Mouse (Mus musculus): Measurements from ENCODE around the gene Lipa. TPM values are rescaled to one million over a fixed set of nuclear protein-coding genes. Genes with fewer than 3 reads are reported as not detected.
A peak's percentile ranks its signal among the peaks of the same experiment; 100 is the strongest.

The Lipa gene
- polyA plus RNA-seq, 1 experiment from 2014 or later, result 53.5 TPM

DNA sequence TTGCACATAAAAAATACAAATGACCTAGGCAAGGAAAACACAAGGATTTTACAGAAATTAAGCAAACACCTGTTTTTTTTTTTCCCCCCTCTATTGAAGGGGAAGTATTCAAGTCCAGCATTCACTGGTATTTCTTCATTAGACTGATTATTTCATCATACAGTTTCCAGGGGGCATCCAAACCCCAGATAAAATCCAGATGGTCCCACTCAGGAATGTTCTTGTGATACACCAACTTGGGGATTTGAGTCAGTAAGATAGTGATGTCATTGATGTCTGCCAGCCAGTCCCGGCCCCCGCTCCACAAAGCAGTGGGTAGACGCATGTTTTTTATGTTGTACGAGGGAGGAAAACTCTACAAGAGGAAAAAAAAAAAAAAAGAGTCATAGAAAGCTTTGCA, 33.4 kb downstream of the Lipa start:
- H3K27me3 ChIP-seq (ENCODE audit: control insufficient read depth, insufficient read depth, low read depth, low read length), result no peaks in the 10 kb centered on the region
- H3K4me2 ChIP-seq (ENCODE audit: low read depth, low read length), result no peak overlapping the region
- no peak overlapping the region for H3K9ac ChIP-seq (ENCODE audit: low read length)
- no peak for ATAC-seq (ENCODE audit: low read depth)
- H3K4me3 ChIP-seq (ENCODE audit: low read length), result no peak overlapping the region
- H3K36me3 ChIP-seq (ENCODE audit: control insufficient read depth, insufficient read depth, low read length), result peaks cover 3% of the 10 kb centered on the region
- 86% methylated on average over 4 of the region's 4 CpGs for WGBS
- no peak overlapping the region for H3K27ac ChIP-seq (ENCODE audit: low read length)
- H3K4me1 ChIP-seq (replicated peaks; ENCODE audit: control insufficient read depth, insufficient read depth, low read length), result no peaks in the 10 kb centered on the region
- H3K9me3 ChIP-seq (ENCODE audit: control insufficient read depth, low read length), result no peaks in the 10 kb centered on the region

DNA sequence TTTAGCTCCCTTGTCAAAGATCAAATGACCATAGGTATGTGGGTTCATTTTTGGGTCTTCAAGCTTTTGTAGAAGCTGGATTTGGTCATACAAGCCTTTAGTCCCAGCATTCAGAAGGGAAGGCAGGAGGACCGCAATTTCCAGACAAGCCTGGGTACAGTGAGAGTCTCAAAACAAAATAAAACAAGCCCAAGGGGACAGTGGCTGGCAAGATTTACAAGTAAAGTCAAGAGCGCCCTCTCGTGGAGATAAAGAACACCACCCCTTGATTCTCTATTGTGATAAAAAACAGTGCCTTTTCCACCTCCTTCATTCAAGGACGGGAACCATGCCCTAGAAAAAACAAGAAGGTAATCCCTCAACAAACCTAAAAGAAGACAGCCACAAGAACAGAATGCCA, 43.7 kb downstream of the Lipa start:
- Histone ChIP-seq H3K9me3 (ENCODE audit: control insufficient read depth, low read length) (no peaks in the 10 kb centered on the region), H3K36me3 (ENCODE audit: control insufficient read depth, insufficient read depth, low read length) (no peaks in the 10 kb centered on the region), H3K4me1 (replicated peaks; ENCODE audit: control insufficient read depth, insufficient read depth, low read length) (no peaks in the 10 kb centered on the region), H3K4me2 (ENCODE audit: low read depth, low read length) (no peak overlapping the region), H3K27ac (ENCODE audit: low read length) (no peak overlapping the region), H3K4me3 (ENCODE audit: low read length) (no peak overlapping the region), H3K9ac (ENCODE audit: low read length) (no peak overlapping the region), H3K27me3 (ENCODE audit: control insufficient read depth, insufficient read depth, low read depth, low read length) (no peaks in the 10 kb centered on the region)
- no peak for ATAC-seq (ENCODE audit: low read depth)
- 7% methylated on average over 4 of the region's 4 CpGs for WGBS

DNA sequence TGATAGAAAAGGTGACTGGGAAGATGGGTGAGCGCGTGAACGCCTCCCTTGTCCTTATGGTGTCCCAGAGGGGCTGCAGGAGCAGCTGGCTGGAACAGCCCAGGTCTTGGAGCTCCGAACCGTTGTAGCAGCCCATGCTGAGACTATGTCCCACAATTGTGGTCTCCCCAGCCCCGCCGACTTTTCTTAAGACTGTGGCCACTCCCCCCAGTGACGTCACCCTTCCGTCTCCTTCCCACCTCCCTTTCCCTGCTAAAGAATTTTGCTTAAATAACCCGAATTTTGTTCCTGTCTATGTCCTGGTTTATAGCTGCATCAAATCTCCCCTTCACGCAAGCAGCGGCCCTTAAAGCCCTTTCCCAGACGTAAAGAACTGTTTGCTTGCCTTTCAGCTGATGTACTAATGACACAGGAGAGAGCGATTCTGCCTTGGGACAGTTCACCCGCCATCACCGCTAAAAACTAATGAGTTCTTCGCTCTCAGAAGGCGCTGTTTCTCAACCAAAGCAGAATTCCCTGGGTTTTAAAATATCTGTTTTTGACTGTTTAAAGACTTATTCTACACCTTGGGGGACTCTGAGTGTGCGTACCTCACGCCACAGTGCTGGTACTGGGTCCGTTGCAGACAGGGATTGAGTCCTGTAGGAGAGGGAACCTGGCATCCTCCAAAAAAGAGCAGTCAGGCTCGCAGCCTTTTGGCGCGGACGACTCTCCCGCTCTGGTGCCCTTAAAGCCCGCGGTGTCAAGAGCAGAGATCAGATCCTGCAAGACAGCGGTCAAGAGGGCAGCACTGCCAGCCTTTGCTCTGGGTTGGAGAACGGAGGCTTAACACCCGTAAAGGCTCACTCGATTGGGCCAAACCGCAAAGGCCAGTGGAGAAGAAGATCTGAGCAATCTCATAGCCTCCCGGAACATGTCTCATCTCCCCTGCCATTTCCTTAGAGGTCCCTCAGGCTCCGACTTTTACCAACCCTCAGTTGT, 52.0 kb downstream of the Lipa start, which contains the start of gene Ch25h:
Gene Ch25h (minus strand): TSS at position 174 of the 981 bp plus-strand sequence.
- Histone ChIP-seq H3K9me3 (ENCODE audit: control insufficient read depth, low read length) (no peaks in the 10 kb centered on the region), H3K4me2 (ENCODE audit: low read depth, low read length) (peak within 1 kb of the TSS; percentile 99), H3K27me3 (ENCODE audit: control insufficient read depth, insufficient read depth, low read depth, low read length) (peaks cover 18% of the 10 kb centered on the region), H3K4me1 (replicated peaks; ENCODE audit: control insufficient read depth, insufficient read depth, low read length) (peaks cover 12% of the 10 kb centered on the region), H3K27ac (ENCODE audit: low read length) (no peak within 1 kb of the TSS), H3K36me3 (ENCODE audit: control insufficient read depth, insufficient read depth, low read length) (no peaks in the 10 kb centered on the region), H3K4me3 (ENCODE audit: low read length) (peak within 1 kb of the TSS; percentile 63), H3K9ac (ENCODE audit: low read length) (peak within 1 kb of the TSS; percentile 60)
- ATAC-seq (ENCODE audit: low read depth), result peak; percentile 81
- 0% methylated on average over 35 of the region's 35 CpGs for WGBS

DNA sequence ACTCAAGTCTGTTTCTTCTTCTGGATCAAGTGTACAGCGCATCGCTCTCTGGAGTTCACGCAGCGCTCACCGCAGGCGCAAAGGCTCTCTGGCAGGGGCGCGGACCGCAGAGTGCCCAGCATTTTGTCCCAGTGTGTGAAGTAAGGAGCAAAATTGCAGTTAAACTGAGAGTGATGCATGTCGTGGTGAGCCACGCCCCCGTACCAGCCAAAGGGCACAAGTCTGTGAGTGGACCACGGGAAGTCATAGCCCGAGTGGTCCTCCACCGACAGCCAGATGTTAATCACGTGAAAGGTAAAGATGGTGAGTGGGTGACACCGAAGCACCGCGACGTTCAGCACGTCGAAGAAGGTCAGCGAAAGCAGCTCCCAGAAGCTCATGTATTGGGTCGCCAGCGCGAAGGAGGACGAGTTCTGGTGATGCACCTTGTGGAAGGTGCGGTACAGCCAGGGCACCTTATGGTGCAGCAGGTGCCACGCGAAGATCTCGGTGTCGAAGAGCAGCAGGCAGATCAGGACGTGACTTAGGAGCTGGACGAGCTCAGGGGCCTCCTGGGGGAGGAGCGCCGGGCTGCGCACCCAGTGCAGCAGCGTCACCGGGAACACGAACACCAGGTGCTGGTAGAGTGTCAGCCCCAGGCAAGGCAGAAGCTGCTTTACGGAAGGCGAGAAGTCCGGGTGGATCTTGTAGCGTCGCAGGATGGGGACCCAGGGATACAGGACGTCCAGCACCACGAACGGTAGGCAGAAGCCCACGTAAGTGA, 52.9 kb downstream of the Lipa start:
- Histone ChIP-seq H3K4me3 (ENCODE audit: low read length) (peak overlapping the region; percentile 63), H3K27ac (ENCODE audit: low read length) (no peak overlapping the region), H3K4me1 (replicated peaks; ENCODE audit: control insufficient read depth, insufficient read depth, low read length) (peaks cover 12% of the 10 kb centered on the region), H3K27me3 (ENCODE audit: control insufficient read depth, insufficient read depth, low read depth, low read length) (peaks cover 18% of the 10 kb centered on the region), H3K36me3 (ENCODE audit: control insufficient read depth, insufficient read depth, low read length) (no peaks in the 10 kb centered on the region), H3K9ac (ENCODE audit: low read length) (peak overlapping the region; percentile 60), H3K9me3 (ENCODE audit: control insufficient read depth, low read length) (no peaks in the 10 kb centered on the region), H3K4me2 (ENCODE audit: low read depth, low read length) (peak overlapping the region; percentile 99)
- peak; percentile 34 for ATAC-seq (ENCODE audit: low read depth)
- WGBS, result 5% methylated on average over 49 of the region's 49 CpGs

DNA sequence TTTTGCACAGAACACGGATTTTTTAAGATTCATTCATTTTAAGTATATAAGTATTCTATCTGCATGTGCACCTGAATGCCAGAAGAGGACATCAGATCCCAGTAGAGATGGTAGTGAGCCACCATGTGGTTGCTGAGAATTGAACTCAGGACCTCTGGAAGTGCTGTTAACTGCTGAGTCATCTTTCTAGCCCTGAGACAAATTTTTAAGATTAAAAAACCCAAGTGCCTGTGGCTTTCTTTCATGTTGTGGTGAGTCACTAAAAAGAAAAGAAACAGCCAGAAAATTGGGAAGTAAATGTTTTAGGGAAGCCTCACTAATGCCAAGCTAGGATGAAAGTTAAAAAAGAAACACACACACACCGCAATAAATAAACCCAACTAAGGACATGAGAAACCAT, 55.6 kb downstream of the Lipa start:
- Histone ChIP-seq H3K9me3 (ENCODE audit: control insufficient read depth, low read length) (no peaks in the 10 kb centered on the region), H3K4me2 (ENCODE audit: low read depth, low read length) (no peak overlapping the region), H3K27ac (ENCODE audit: low read length) (no peak overlapping the region), H3K9ac (ENCODE audit: low read length) (no peak overlapping the region), H3K4me3 (ENCODE audit: low read length) (no peak overlapping the region), H3K27me3 (ENCODE audit: control insufficient read depth, insufficient read depth, low read depth, low read length) (peaks cover 18% of the 10 kb centered on the region), H3K4me1 (replicated peaks; ENCODE audit: control insufficient read depth, insufficient read depth, low read length) (peaks cover 12% of the 10 kb centered on the region), H3K36me3 (ENCODE audit: control insufficient read depth, insufficient read depth, low read length) (no peaks in the 10 kb centered on the region)
- no peak for ATAC-seq (ENCODE audit: low read depth)
- 82% methylated on average over 2 of the region's 2 CpGs for WGBS

DNA sequence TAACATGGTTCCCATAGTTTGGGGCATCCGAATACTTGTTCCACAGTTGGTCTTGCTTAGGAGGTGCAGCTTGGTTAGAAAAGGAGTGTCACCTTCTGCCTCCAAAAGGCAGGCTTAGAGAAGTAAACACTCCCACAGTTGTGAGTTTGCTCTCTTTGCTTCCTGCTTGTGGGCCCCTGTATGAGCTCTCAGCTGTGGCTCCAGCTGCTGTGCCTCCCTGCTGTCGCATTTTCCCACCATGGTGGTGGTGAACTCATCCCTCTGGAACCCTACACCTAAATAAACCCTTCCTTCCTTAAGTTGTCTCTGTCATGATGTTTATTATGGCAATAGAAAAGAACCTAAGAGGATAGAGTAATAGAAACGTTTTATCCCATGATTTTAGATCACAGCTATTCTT, 58.5 kb downstream of the Lipa start:
- Histone ChIP-seq H3K27ac (ENCODE audit: low read length) (no peak overlapping the region), H3K27me3 (ENCODE audit: control insufficient read depth, insufficient read depth, low read depth, low read length) (peaks cover 2% of the 10 kb centered on the region; the same call in 1 of the 2 replicates), H3K4me1 (replicated peaks; ENCODE audit: control insufficient read depth, insufficient read depth, low read length) (no peaks in the 10 kb centered on the region), H3K4me3 (ENCODE audit: low read length) (no peak overlapping the region), H3K4me2 (ENCODE audit: low read depth, low read length) (no peak overlapping the region), H3K36me3 (ENCODE audit: control insufficient read depth, insufficient read depth, low read length) (no peaks in the 10 kb centered on the region), H3K9ac (ENCODE audit: low read length) (no peak overlapping the region), H3K9me3 (ENCODE audit: control insufficient read depth, low read length) (no peaks in the 10 kb centered on the region)
- 30% methylated on average over 3 of the region's 3 CpGs for WGBS
- no peak for ATAC-seq (ENCODE audit: low read depth)

DNA sequence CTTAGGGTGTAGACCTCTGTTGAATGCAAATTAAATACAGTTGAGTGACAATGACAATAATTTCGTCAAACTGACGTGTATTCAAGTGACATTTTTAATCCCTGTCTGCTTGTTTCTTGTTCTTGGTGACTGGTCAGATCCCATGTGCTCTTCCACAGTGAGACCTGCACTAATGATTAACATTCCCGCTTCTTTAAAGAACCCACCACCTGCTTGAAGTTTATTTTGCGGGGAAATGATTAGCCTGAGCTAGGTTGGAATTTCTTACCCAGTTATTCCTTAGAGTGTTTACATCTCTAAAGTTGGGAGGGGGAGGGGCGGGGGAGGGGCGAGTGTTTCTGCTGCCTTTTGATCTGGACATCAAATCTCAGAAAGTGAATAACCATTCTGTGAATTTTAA, 59.1 kb downstream of the Lipa start:
- ATAC-seq (ENCODE audit: low read depth), result no peak
- Histone ChIP-seq H3K9me3 (ENCODE audit: control insufficient read depth, low read length) (no peaks in the 10 kb centered on the region), H3K4me2 (ENCODE audit: low read depth, low read length) (no peak overlapping the region), H3K27me3 (ENCODE audit: control insufficient read depth, insufficient read depth, low read depth, low read length) (peaks cover under 1% of the 10 kb centered on the region; the same call in 1 of the 2 replicates), H3K27ac (ENCODE audit: low read length) (no peak overlapping the region), H3K4me3 (ENCODE audit: low read length) (no peak overlapping the region), H3K36me3 (ENCODE audit: control insufficient read depth, insufficient read depth, low read length) (no peaks in the 10 kb centered on the region), H3K4me1 (replicated peaks; ENCODE audit: control insufficient read depth, insufficient read depth, low read length) (no peaks in the 10 kb centered on the region), H3K9ac (ENCODE audit: low read length) (no peak overlapping the region)
- WGBS, result 26% methylated on average over 6 of the region's 6 CpGs

DNA sequence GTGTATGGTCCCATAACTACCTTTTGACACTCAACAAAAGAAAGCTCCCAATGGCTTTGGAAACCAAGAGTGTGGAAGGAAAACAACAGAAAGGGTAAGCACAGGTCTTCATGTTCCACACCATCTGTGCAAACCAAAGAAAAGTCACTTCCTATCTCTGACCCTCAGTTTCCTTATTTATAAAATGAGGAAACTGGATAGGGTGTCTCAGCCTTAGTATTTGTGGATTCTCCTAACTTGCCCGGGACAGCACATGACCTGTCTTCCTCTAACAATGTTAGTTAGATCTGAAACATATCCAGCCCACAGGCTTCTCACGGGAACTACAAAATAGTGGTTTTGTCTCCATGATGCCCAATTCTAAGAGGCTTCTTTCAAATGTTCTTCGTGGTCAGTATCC, 62.8 kb downstream of the Lipa start:
- Histone ChIP-seq H3K4me2 (ENCODE audit: low read depth, low read length) (no peak overlapping the region), H3K36me3 (ENCODE audit: control insufficient read depth, insufficient read depth, low read length) (no peaks in the 10 kb centered on the region), H3K4me1 (replicated peaks; ENCODE audit: control insufficient read depth, insufficient read depth, low read length) (no peaks in the 10 kb centered on the region), H3K4me3 (ENCODE audit: low read length) (no peak overlapping the region), H3K27ac (ENCODE audit: low read length) (no peak overlapping the region), H3K9me3 (ENCODE audit: control insufficient read depth, low read length) (no peaks in the 10 kb centered on the region), H3K9ac (ENCODE audit: low read length) (no peak overlapping the region), H3K27me3 (ENCODE audit: control insufficient read depth, insufficient read depth, low read depth, low read length) (no peaks in the 10 kb centered on the region)
- WGBS, result 70% methylated on average over 3 of the region's 3 CpGs
- no peak for ATAC-seq (ENCODE audit: low read depth)

DNA sequence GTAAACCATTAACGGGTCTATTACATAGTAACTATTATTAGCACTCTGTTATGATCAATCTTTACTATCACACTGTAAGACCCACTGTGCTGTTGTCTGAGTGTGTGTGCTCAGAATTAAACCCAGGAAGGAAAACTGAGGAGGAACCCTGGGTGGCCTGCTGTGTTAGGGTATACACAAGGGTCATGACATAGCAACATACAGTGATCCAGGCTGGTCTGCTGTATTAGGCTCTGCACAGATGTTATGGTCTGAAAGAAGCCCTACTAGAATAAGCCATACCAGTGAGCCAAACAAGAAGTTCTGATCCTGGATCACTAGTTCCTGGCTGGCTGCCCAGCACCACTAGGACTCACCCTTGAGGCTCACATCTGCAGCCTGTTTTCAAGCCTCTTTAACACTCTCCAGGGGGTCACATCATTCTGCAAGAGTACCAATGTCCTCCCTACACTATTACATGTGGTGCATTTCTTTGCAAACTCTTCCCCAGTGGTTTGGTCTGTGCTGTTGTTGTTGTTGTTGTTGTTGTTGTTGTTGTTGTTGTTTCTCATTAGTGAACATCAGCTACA, 65.7 kb downstream of the Lipa start:
- H3K9ac ChIP-seq (ENCODE audit: low read length), result no peak overlapping the region
- H3K4me2 ChIP-seq (ENCODE audit: low read depth, low read length), result no peak overlapping the region
- no peak overlapping the region for H3K4me3 ChIP-seq (ENCODE audit: low read length)
- 75% methylated on average over 1 of the region's 1 CpGs for WGBS
- no peak for ATAC-seq (ENCODE audit: low read depth)
- H3K4me1 ChIP-seq (replicated peaks; ENCODE audit: control insufficient read depth, insufficient read depth, low read length), result no peaks in the 10 kb centered on the region
- no peak overlapping the region for H3K27ac ChIP-seq (ENCODE audit: low read length)
- H3K36me3 ChIP-seq (ENCODE audit: control insufficient read depth, insufficient read depth, low read length), result no peaks in the 10 kb centered on the region
- no peaks in the 10 kb centered on the region for H3K9me3 ChIP-seq (ENCODE audit: control insufficient read depth, low read length)
- no peaks in the 10 kb centered on the region for H3K27me3 ChIP-seq (ENCODE audit: control insufficient read depth, insufficient read depth, low read depth, low read length)

Data from lung, embryonic 16.5 days (tissue).